Mouse (Mus musculus) CD4-positive helper T cell, adult 2 months (primary cell): ENCODE results near the gene Rps26.

Experiments
- DNase-seq: peaks from one replicate; pipeline ENCODE4 v3.0.0-alpha.2; 2012; ENCODE audit warnings: low read depth, missing footprints, low spot score

Rps26 gene

DNA sequence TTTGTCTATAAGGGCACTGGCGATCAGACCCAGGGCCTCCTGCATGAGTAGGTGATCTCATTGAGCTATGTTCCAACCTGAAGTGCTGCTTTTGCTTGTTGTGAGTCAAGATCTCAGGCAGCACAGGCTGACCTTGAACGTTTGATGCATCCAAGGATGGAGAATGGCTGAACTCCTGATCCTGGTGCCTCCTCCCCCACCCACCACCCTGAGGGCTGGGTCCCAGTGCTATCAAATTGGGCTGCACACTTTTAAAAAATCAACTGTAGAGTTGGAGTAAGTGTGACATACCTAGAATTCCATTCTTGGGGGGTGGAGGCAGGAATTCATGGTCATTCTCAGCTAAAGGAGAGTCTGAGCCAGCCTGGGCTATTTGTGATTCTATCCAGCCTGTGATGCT is 20.1 kb downstream of the Rps26 start:
- no peak for DNase-seq

DNA sequence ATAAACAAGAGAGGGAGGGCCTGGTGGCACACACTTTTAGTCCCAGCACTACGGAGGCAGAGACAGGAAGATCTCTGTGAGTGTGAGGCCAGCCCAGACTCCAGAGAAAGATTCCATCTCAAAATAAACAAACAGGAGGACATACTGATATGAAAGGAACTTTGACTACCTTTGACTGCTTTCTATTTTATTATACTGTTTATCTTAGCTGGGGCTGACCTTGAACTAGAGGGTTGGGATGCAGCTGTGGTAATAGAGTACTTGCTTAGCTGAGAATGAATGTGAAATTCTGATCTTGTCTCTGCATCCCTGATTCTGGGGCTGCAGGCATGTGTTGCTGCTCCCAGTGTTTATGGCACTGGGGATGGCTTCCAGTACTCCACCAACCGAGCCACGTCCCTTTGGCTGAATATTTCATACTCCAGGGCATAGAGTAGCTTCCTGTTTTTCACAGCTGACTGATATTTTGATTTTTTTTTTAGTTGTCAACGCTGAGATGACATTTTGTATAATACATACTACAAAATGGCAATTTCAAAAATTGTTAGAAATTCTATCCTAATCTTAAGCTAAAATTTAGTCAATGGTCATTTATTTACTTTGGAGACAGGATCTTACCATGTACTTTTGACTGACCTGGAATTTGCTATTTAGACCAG is 23.9 kb downstream of the Rps26 start:
- no peak for DNase-seq

DNA sequence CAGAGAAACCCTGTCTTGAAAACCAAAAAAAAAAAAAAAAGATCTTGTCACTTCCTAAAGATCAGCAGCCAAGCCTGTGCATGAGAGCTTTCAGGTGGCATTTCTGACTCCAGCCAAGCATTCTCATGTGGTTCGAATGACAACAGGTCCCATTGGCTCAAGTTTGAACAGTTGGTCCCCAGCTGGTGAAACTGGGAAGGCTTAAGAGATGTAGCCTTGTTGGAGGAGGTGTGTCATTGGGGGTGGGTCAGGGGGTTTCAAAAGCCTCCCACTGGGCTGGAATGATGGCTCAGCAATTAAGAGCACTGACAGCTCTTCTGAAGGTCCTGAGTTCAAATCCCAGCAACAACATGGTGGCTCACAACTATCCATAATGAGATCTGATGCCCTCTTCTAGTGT is 25.0 kb downstream of the Rps26 start:
- DNase-seq: no peak

DNA sequence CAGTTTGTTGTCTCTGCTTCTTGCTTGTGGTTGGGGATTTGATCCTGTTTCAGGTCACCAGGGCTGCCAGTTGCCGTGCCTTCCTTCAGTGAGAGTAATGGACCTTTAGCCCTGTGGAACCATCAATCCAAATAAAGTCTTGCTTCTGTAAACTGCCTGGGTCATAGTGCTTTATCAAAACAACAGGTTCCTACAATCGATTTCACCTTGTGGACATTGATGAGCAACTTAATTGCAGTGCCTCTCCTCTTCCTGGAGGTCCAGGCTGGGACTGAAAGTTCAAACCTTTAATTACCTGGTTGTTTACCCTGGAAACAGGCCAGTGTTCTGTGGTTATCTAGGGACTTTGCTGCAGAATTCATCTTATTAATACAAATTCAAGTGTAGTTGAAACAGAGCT is 28.1 kb downstream of the Rps26 start:
- no peak for DNase-seq

DNA sequence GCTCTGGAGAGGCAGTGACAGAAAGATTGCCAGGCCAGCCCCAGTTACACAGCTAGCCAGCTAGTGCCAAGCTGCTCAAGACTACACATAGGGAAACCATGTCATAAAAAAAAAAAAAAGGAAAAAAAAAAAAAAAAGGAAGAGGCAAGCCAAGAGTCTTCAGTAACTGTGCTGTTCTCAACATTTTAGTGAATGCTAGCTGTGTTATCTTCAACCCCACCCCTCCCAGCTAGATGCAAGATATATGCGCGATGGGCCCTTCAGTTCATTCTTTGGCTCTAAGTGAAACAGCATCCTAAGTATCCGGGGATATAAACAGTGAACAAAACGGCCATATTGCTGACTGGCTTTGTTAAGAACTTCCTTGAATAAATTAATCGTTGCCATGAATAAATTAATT is 33.8 kb downstream of the Rps26 start:
- no peak for DNase-seq

DNA sequence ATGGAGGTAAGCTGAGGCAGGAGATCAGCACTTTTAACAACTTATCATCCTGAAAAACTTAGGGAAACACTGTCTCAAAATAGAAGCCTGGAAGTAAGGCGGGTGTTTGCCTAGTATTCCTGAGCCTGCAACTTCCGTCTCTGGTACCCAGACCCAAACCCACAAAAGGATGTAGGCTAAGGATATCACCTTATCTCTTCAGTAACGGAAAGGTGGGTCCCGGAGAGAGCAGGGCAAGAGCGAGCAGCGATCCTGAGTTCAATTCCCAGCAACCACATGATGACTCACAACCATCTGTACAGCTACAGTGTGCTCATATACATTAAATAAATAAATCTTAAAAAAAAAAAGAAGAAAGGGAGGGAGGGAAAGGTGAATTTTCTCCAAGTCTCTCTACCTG is 35.1 kb downstream of the Rps26 start:
- DNase-seq: no peak

DNA sequence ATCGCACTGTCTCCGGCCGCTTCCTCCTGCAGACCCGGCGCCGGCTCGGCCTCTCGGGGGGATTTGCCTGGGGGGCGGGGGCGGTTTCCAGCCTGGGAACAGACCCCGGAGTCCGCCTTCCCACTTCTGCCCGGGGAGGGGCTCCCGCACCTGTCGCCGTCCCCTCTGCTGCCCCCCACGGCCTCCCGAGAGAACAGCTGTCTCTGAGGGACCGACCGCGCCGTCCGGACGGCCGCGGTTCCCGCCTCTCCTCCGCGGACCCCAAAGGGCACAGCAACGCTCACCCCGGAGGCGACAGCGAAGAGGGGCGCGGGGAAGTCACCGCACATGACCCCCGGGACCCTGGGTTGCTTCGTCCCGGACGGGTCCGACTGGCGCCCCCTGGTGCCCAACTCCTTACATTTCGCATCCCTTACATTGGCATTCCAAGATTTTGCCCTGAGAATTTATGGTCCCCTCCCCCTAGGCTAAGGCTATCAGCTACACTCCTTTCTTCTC is 36.3 kb downstream of the Rps26 start:
- DNase-seq: peak; percentile 56

DNA sequence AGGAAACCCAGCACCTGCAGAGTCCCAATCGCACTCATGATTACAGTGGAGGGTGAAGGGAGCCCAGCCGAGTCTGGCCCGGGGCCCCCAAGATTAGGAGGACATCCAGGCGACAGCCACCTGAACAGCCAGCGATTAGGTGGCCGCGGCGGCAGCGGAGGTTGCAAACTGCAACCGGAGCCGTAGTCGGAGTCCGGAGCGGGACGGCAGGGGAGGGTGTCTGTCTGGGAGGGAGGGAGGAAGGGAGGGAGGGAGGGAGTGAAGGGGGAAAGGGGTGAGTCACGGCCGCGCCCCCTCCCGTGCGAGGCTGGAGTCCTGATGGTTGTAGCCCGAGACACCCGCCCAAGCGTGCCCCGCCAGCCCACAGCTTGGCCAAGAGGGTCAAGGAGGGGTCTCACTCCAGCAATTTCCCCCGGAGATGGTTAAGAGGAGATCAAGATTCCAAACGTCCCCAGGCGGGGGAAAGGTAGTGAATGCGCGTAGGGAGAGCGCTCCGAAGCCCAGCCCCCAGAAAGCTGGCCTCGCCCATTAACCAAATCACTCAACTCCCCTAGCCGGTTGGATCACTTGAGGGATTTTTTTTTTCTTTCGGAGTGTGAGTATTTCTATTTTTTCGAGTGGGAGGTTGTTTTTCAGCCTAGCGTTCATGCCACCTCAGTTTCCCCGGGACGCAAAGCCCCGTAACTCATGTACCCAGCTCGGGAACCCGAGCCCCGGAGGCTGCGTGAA is 36.9 kb downstream of the Rps26 start, which contains the start of gene Erbb3:
Gene Erbb3 (minus strand): TSS at position 189 of the 729 bp plus-strand sequence.
- DNase-seq: peak; percentile 63

DNA sequence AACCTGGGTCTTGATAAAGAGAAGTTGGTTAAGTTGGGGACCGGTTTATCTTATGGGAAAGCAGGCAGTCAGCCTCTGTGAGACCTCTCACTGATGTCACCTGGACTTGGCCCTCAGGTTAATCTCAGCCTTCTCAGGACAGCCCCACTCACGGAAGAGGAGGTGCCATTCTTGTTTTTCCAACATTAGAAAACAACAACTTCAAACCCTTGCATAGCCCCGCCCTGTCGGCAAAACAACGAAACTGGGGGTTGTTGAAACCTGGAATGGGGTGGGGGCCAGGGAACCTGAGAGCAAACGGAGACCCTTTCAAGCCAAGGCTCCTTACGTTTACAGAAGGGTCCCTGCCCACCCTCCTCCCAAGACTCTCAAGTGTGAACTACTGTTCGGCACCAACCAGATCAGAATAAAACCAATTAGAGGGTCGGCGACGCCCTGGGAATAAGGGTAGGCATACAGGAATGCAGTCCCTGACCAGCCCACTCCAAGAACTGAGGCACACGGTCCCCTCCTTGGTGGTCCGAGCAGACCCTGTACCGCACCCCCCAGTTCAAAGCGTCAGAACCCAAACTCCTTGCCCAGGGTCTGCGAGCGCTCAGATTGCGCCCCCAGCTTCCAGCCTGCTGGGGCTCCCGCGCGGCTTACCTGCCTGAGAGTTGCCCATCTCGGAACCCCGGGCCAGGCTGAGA is 37.6 kb downstream of the Rps26 start:
- no peak for DNase-seq

DNA sequence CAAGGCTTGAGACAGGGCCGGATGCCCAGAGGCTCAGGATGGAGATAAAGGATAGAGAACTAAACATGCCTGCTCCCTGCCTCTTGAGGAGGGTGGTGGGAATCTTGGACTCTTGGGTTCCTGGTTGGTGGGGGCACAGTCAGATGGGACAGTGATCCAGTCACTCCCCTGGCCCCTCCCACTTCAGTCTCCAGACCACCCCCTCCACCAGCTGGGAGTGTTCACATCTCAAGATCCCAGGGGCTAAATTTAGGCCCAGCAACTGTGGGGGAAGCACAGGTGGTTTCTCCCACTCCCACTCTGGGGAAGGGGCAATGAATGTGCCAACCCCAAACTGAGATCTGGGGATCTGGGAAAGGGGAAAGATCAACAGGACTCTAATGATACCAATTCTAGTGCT is 38.4 kb downstream of the Rps26 start:
- DNase-seq: no peak

DNA sequence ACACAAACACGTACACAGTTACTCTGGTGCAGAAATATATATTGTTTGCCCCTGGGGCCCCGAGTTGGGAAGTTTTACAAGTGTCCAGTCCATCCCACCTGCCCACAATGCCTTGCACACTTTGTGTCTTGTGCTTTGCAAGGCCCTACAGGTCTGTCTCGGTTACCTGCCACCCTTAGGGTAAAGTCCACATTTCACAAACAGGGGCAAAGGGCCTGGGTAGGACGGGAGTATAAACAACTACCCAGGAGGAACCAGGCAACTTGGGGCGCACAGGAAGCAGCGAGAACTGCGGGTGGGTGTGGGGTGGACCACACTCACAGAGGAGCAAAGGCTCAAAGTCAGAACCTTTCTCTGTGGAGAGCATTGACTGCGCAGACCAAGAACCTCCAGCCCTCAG is 38.9 kb downstream of the Rps26 start:
- no peak for DNase-seq

DNA sequence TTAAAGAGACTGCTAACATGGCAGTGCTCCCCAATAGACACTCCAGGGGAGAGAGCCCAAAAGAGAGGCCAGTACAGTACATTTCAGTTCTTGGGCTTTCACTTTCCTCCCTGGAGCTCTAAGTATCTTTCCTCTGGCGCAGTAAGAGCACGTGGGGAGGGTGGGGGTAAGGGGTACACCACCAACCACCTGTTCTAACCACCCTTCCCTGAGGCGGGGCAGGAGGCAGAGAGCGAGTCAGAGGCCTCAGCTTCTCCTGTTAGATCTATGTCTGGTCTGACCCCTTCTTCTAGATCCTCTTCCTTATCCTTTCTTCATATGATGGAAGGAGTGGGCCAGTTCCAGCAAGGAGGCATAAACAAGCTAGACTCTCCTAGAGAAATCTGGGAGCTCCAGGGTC is 39.4 kb downstream of the Rps26 start:
- no peak for DNase-seq

DNA sequence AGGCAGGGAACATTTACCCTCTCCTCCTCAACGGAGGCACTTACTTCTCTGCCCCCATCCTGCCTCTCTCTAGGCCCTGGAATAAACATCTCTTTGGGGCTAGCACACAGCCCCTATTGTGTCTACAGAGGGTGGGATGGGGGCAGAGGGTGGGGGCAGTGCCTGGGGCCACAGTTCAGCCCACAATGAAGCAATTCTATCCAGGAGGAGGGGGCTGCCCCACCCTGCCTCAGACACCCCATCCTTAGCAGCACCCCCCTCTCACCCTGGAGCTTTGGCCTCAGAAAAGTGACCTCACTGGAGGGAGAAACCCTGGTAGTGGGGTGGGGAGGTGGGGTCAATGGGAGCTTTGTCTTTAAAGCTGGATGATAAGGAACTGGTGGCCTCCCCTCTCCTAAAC is 40.0 kb downstream of the Rps26 start:
- DNase-seq: no peak

DNA sequence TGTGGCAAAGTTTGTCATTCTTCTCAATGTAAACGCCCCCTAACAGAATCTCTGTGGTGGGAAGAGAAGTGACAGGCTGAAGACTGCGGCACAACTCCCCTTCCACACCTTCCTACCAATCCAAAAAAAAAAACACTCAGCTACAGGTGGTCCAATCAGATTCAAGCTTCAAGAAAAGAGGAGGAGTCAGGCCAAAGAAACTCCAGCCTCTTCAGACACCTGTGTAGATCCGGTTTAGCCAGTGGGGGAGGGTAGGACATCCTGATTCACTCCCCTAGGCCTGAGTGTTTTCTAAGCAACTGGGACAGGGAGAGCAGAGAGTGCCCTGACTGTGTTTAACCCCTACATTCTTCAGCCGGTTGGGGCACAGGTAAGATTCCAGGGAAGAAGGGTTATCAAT is 42.2 kb downstream of the Rps26 start:
- DNase-seq: no peak

DNA sequence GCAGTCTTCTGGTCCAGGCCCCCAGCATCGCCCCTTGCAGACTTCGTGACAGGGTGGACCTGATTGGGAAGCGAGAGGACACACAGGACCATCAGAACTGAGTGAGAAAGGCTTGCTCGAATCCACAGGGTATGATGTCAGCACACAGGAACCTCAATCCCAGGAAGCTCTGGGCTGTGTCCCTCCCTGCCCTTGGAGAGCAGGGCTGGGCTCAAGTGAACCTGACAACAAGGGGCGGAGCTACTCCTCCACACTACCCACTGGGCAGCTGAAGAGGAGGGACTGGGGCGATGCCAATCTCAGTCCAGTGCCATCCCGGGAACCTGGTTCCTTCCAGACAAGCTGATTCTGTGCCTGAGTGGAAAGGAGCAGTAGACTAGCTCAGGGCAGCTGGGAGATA is 42.9 kb downstream of the Rps26 start:
- no peak for DNase-seq

DNA sequence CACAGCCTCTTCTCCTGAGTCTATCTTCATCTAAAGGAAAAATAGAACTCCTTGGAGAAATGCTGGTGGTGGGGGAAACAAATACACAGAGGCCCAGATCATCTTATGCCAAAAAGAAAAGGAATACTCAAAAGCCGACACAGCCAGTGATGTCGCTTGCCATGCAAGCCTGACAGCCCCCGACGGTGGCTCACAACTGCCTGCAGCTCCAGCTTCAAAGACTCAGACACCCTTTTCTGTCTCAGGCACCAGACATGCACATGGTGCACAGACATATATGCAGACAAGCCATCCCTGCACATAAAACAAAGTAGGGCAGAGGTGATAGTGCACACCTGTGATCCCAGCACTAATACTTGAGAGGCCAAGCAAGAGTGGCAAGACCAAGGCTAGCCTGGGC is 46.8 kb downstream of the Rps26 start:
- no peak for DNase-seq

DNA sequence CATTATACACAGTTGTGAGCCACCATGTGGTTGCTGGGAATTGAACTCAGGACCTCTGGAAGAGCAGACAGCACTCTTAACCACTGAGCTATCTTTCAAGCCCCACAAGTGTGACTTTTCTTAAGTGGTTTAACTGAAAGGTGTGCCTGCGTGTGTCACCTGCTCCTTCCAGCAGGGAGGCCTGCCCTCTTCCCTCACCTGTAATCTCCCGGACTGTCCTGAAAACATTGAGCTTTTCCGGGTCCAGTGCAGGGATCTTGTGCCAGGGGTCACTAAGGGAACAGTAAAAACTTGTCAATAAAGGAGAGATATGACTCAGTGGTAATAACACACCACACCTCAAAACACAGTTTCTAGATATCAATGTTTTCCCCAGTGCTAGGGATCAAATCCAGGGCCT is 47.2 kb downstream of the Rps26 start:
- DNase-seq: no peak

DNA sequence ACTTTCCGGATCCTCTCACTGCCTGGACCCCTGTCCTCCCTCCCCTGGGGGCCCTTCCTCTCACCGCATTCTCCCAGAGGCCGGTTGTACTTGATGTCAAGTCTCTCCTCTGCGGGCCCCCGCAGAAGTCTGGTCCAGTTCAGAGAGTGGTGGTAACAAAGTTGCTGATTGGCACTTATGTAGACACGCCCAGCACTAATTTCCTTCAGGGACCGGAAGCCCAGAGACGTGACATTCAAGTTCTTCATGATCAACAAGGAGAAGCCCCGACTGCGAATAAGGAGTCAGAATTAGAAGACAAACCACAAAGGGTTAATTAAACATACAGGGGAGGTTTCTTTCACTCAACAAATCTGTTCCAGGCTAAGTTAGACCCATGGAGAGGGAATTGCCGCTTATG is 48.2 kb downstream of the Rps26 start:
- peak; percentile 38 for DNase-seq

DNA sequence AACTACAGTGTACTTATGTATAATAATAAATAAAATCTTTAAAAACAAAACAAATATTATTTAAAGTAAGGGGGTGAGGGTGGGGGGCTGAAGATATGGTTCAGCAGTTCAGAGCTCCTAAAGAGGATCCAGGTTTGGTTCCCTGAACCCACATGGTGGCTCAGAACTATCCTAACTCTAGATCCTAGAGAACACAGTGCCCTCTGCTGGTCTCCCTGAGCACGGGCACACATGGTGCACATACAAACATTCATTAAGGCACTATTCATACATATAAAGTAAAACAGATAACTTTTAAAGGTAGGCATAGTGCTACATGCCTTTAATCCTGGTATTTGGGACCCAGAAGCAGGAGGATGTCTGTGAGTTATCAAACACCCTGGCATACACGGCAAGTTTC is 51.5 kb downstream of the Rps26 start:
- no peak for DNase-seq
